32 mouse cellular contexts compared by ENCODE assay signal in genomic region chr12:24955137-24955536, GRCm38 (mm10).
"Had no signal": no experiment of that assay in that cellular context is flagged by ENCODE, and none has a peak within 500 bp of the region (broad histone marks: within the 10 kb centered on the region; RNA-seq: fewer than 3 reads in every experiment).

No protein-coding gene starts in this region.

- ATAC-seq: liver, embryonic 12.5 days; liver, postnatal 0 days; lung, postnatal 0 days; midbrain, embryonic 13.5 days; midbrain, embryonic 15.5 days; midbrain, embryonic 16.5 days had no signal

- H3K9me3 ChIP-seq: limb, embryonic 10.5 days; limb, embryonic 13.5 days; limb, embryonic 15.5 days; liver, embryonic 12.5 days; liver, embryonic 13.5 days; liver, embryonic 15.5 days; lung, embryonic 15.5 days; megakaryocyte, embryonic 14.5 days; midbrain, embryonic 10.5 days; midbrain, embryonic 12.5 days; midbrain, embryonic 13.5 days; midbrain, embryonic 15.5 days; neural tube, embryonic 12.5 days had no signal

- H3K9ac ChIP-seq: limb, embryonic 12.5 days; limb, embryonic 13.5 days; limb, embryonic 15.5 days; liver, embryonic 12.5 days; liver, embryonic 13.5 days; liver, embryonic 14.5 days; liver, embryonic 15.5 days; liver, postnatal 0 days; lung, embryonic 14.5 days; lung, embryonic 15.5 days; midbrain, embryonic 12.5 days; midbrain, embryonic 13.5 days; midbrain, embryonic 15.5 days; neural tube, embryonic 12.5 days had no signal

- H3K4me3 ChIP-seq: limb, embryonic 10.5 days; limb, embryonic 12.5 days; limb, embryonic 13.5 days; limb, embryonic 15.5 days; liver, embryonic 12.5 days; liver, embryonic 13.5 days; liver, embryonic 15.5 days; lung, embryonic 15.5 days; megakaryocyte, embryonic 14.5 days; midbrain, embryonic 10.5 days; midbrain, embryonic 12.5 days; midbrain, embryonic 13.5 days; midbrain, embryonic 15.5 days; myocyte; neural tube, embryonic 12.5 days had no signal

- DNase-seq: left cerebral cortex, postnatal 4 days; liver; liver, embryonic 13.5 days; liver, postnatal 0 days; lung, adult 18-20 months; lung, adult 2 months; lung, embryonic 14.5 days; lung, postnatal 10 days; lung, postnatal 14 days; lung, postnatal 36 days; lung, postnatal 4 days; midbrain, embryonic 14.5 days had no signal

- H3K36me3 ChIP-seq: liver, embryonic 13.5 days; liver, embryonic 15.5 days had no signal

- H3K27me3 ChIP-seq: limb, embryonic 12.5 days; limb, embryonic 13.5 days; limb, embryonic 15.5 days; liver, embryonic 12.5 days; liver, embryonic 13.5 days; liver, embryonic 15.5 days; lung, embryonic 15.5 days; megakaryocyte, embryonic 14.5 days; midbrain, embryonic 12.5 days; midbrain, embryonic 13.5 days; midbrain, embryonic 15.5 days; neural tube, embryonic 12.5 days had no signal

- H3K27ac ChIP-seq: limb, embryonic 10.5 days; limb, embryonic 12.5 days; limb, embryonic 13.5 days; limb, embryonic 15.5 days; liver, embryonic 12.5 days; liver, embryonic 13.5 days; liver, embryonic 14.5 days; liver, embryonic 15.5 days; lung, embryonic 15.5 days; macrophage; midbrain, embryonic 10.5 days; midbrain, embryonic 12.5 days; midbrain, embryonic 13.5 days; midbrain, embryonic 15.5 days; neural tube, embryonic 12.5 days had no signal

- H3K4me1 ChIP-seq: limb, embryonic 10.5 days; liver, embryonic 12.5 days; liver, embryonic 13.5 days; liver, embryonic 15.5 days; lung, embryonic 15.5 days; megakaryocyte, embryonic 14.5 days; midbrain, embryonic 10.5 days; midbrain, embryonic 12.5 days; midbrain, embryonic 13.5 days; midbrain, embryonic 15.5 days; neural tube, embryonic 12.5 days had no signal

- H3K4me2 ChIP-seq: limb, embryonic 12.5 days; limb, embryonic 13.5 days; limb, embryonic 15.5 days; liver, embryonic 11.5 days; liver, embryonic 12.5 days; liver, embryonic 13.5 days; liver, embryonic 15.5 days; lung, embryonic 14.5 days; lung, embryonic 15.5 days; midbrain, embryonic 11.5 days; midbrain, embryonic 12.5 days; midbrain, embryonic 13.5 days; midbrain, embryonic 15.5 days; neural tube, embryonic 12.5 days had no signal
